Mouse (Mus musculus): ENCODE data around the gene Paics. TPM values are rescaled to one million over a fixed set of nuclear protein-coding genes. Genes with fewer than 3 reads are reported as not detected.

The Paics gene
- polyA plus RNA-seq, 2 experiments: 78.7 to 172 TPM

GRCm38 (mm10) chr5:76942505-76942904 lies 8.6 kb upstream of the Paics start:
- Histone ChIP-seq H3K27me3 (ENCODE audit: control insufficient read depth, insufficient read depth, low read length) (no peaks in the 10 kb centered on the region), H3K36me3 (replicated peaks; ENCODE audit: control insufficient read depth, insufficient read depth, low read depth) (peaks cover 24% of the 10 kb centered on the region), H3K9ac (replicated peaks) (no peak overlapping the region), H3K4me2 (ENCODE audit: low read depth) (no peak overlapping the region), H3K4me3 (ENCODE audit: insufficient read depth in 1 of 2, low read depth in 2 of 2, low read length in 2 of 2) (no peak overlapping the region), H3K9me3 (ENCODE audit: control insufficient read depth, low read length) (no peaks in the 10 kb centered on the region; the same call in 1 of the 2 replicates), H3K27ac (no peak overlapping the region), H3K4me1 (replicated peaks; ENCODE audit: control insufficient read depth in 2 of 2, insufficient read depth in 2 of 2, low read length in 1 of 2) (peaks cover 3 to 5% of the 10 kb centered on the region in 2 experiments; a peak in 2 of 4 replicates)
- DNase-seq (ENCODE audit: low read depth in 3 of 3, low spot score in 3 of 3): no peak
- no peak for ATAC-seq (ENCODE audit: insufficient read depth)
- TF ChIP-seq CTCF (IDR thresholded peaks at IDR 0.05; ENCODE audit: low read depth) (no peak), EP300 (IDR thresholded peaks at IDR 0.05; ENCODE audit: low read depth) (no peak)
- 74% methylated on average over 4 of the region's 4 CpGs for WGBS (ENCODE audit: insufficient replicate concordance)

- DNase-seq (ENCODE audit: low read depth in 3 of 3, low spot score in 3 of 3) (no peak), ATAC-seq (ENCODE audit: insufficient read depth) (no peak)
- peaks cover 26% of the 10 kb centered on the region for H3K36me3 ChIP-seq (replicated peaks; ENCODE audit: control insufficient read depth, insufficient read depth, low read depth)
- H3K27ac ChIP-seq: no peak overlapping the region
- no peaks in the 10 kb centered on the region for H3K9me3 ChIP-seq (ENCODE audit: control insufficient read depth, low read length)
- peaks cover 8 to 14% of the 10 kb centered on the region in 2 experiments for H3K4me1 ChIP-seq (replicated peaks; ENCODE audit: control insufficient read depth in 2 of 2, insufficient read depth in 2 of 2, low read length in 1 of 2)
- H3K4me3 ChIP-seq (ENCODE audit: insufficient read depth in 1 of 2, low read depth in 2 of 2, low read length in 2 of 2): no peak overlapping the region
- no peak for TF ChIP-seq CTCF (IDR thresholded peaks at IDR 0.05; ENCODE audit: low read depth)
- H3K4me2 ChIP-seq (ENCODE audit: low read depth): no peak overlapping the region
- WGBS (ENCODE audit: insufficient replicate concordance): 67% methylated on average over 6 of the region's 6 CpGs
- H3K9ac ChIP-seq (replicated peaks): no peak overlapping the region
- H3K27me3 ChIP-seq (ENCODE audit: control insufficient read depth, insufficient read depth, low read length): no peaks in the 10 kb centered on the region
Observed at GRCm38 (mm10) chr5:76944965-76945677, 6.0 kb upstream of the Paics start.

- peaks cover 21% of the 10 kb centered on the region for H3K36me3 ChIP-seq (replicated peaks; ENCODE audit: control insufficient read depth, insufficient read depth, low read depth)
- H3K27ac ChIP-seq: no peak overlapping the region
- DNase-seq (ENCODE audit: low read depth in 3 of 3, low spot score in 3 of 3) (no peak), ATAC-seq (ENCODE audit: insufficient read depth) (no peak)
- peaks cover 8 to 14% of the 10 kb centered on the region in 2 experiments for H3K4me1 ChIP-seq (replicated peaks; ENCODE audit: control insufficient read depth in 2 of 2, insufficient read depth in 2 of 2, low read length in 1 of 2)
- H3K27me3 ChIP-seq (ENCODE audit: control insufficient read depth, insufficient read depth, low read length): no peaks in the 10 kb centered on the region
- TF ChIP-seq CTCF (IDR thresholded peaks at IDR 0.05; ENCODE audit: low read depth) (no peak), EP300 (IDR thresholded peaks at IDR 0.05; ENCODE audit: low read depth) (no peak)
- H3K4me3 ChIP-seq (ENCODE audit: insufficient read depth in 1 of 2, low read depth in 2 of 2, low read length in 2 of 2): no peak overlapping the region
- H3K4me2 ChIP-seq (ENCODE audit: low read depth): no peak overlapping the region
- no peaks in the 10 kb centered on the region for H3K9me3 ChIP-seq (ENCODE audit: control insufficient read depth, low read length)
- H3K9ac ChIP-seq (replicated peaks): no peak overlapping the region
- WGBS (ENCODE audit: insufficient replicate concordance): 70% methylated on average over 2 of the region's 2 CpGs
Observed at GRCm38 (mm10) chr5:76945678-76946033, 5.5 kb upstream of the Paics start.

GRCm38 (mm10) chr5:76947142-76947541 lies 4.0 kb upstream of the Paics start:
- no peak for TF ChIP-seq CTCF (IDR thresholded peaks at IDR 0.05; ENCODE audit: low read depth)
- no peak for TF ChIP-seq EP300 (IDR thresholded peaks at IDR 0.05; ENCODE audit: low read depth)
- Histone ChIP-seq H3K4me1 (replicated peaks; ENCODE audit: control insufficient read depth in 2 of 2, insufficient read depth in 2 of 2, low read length in 1 of 2) (peaks cover 8 to 14% of the 10 kb centered on the region in 2 experiments), H3K4me2 (ENCODE audit: low read depth) (no peak overlapping the region), H3K9ac (replicated peaks) (no peak overlapping the region), H3K27me3 (ENCODE audit: control insufficient read depth, insufficient read depth, low read length) (no peaks in the 10 kb centered on the region), H3K36me3 (replicated peaks; ENCODE audit: control insufficient read depth, insufficient read depth, low read depth) (peaks cover 16% of the 10 kb centered on the region), H3K27ac (no peak overlapping the region), H3K4me3 (ENCODE audit: insufficient read depth in 1 of 2, low read depth in 2 of 2, low read length in 2 of 2) (no peak overlapping the region), H3K9me3 (ENCODE audit: control insufficient read depth, low read length) (no peaks in the 10 kb centered on the region)
- DNase-seq (ENCODE audit: low read depth in 3 of 3, low spot score in 3 of 3) (no peak), ATAC-seq (ENCODE audit: insufficient read depth) (no peak)
- 52% methylated on average over 4 of the region's 4 CpGs for WGBS (ENCODE audit: insufficient replicate concordance)

GRCm38 (mm10) chr5:76947758-76948157 lies 3.3 kb upstream of the Paics start:
- H3K4me2 ChIP-seq (ENCODE audit: low read depth): peak overlapping the region; percentile 15; the same call in 1 of the 2 replicates
- ATAC-seq (ENCODE audit: insufficient read depth): no peak
- TF ChIP-seq EP300 (IDR thresholded peaks at IDR 0.05; ENCODE audit: low read depth) (no peak), CTCF (IDR thresholded peaks at IDR 0.05; ENCODE audit: low read depth) (no peak)

More at GRCm38 (mm10) chr5:76947758-76948157, 3.3 kb upstream of the Paics start:
- no peaks in the 10 kb centered on the region for H3K9me3 ChIP-seq (ENCODE audit: control insufficient read depth, low read length)
- H3K36me3 ChIP-seq (replicated peaks; ENCODE audit: control insufficient read depth, insufficient read depth, low read depth): peaks cover 16% of the 10 kb centered on the region
- WGBS (ENCODE audit: insufficient replicate concordance): 68% methylated on average over 4 of the region's 4 CpGs
- no peaks in the 10 kb centered on the region for H3K27me3 ChIP-seq (ENCODE audit: control insufficient read depth, insufficient read depth, low read length)
- no peak for DNase-seq (ENCODE audit: low read depth in 3 of 3, low spot score in 3 of 3)
- H3K9ac ChIP-seq (replicated peaks): peak overlapping the region; percentile 13
- no peak overlapping the region for H3K27ac ChIP-seq
- peaks cover 8 to 16% of the 10 kb centered on the region in 2 experiments for H3K4me1 ChIP-seq (replicated peaks; ENCODE audit: control insufficient read depth in 2 of 2, insufficient read depth in 2 of 2, low read length in 1 of 2)
- no peak overlapping the region for H3K4me3 ChIP-seq (ENCODE audit: insufficient read depth in 1 of 2, low read depth in 2 of 2, low read length in 2 of 2)
